Mouse (Mus musculus): ENCODE data around the gene Hmgn2.

GRCm38 (mm10) chr4:133958884-133959283 lies 9.6 kb downstream of the Hmgn2 start:
- TF ChIP-seq POLR2A (IDR thresholded peaks at IDR 0.05; ENCODE audit: borderline replicate concordance, control insufficient read depth, low read depth, low read length) (no peak), CTCF (IDR thresholded peaks at IDR 0.05; ENCODE audit: control insufficient read depth, insufficient read depth, low read length) (no peak)
